Mouse (Mus musculus) heart, adult 11 months (tissue): ENCODE results near the gene Cldn34b3.
"Not testable (repeated sequence)": the region's sequence is repeated elsewhere in the genome, so short reads cannot be mapped to it uniquely, and the experiment has no call there.

Experiments used
- DNase-seq: peaks from one replicate; pipeline ENCODE4 v3.0.0; 2022

Cldn34b3 gene

DNA sequence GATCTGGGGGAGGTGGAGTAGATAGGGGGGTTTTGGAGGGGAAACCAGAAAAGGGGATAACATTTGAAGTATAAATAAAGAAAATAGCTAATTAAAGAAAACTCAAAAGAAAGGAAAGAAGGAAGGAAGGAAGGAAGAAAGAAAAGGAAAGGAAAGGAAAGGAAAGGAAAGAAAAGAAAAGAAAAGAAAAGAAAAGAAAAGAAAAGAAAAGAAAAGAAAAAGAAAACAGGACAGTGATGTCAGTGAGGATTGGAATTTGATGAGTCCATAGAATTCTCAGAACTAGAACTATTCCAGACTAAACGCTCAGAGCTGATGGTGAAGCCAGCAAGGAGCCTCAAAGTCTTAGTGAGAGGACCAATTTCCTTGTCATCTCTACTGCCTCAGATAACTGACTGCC lies at the start of gene Cldn34b3:
Gene Cldn34b3 (plus strand): TSS at position 301 of the 400 bp plus-strand sequence.
- not testable (repeated sequence) for DNase-seq
